Mouse (Mus musculus) erythroblast, embryonic 14.5 days (primary cell): ENCODE measurements at regions not wholly inside any gene's neighbourhood (a gene's known extent, or its start where the extent isn't known, plus 50 kb on each side); places are given as distances from the start of the nearest gene placed in this dataset.

ENCODE experiments used
- H3K27me3 ChIP-seq: 2 replicates; pipeline ENCODE4 v1.6.1; 2012; ENCODE audit warnings: inconsistent platforms; ENCODE audit not compliant: control insufficient read depth
- H3K36me3 ChIP-seq: 2 replicates; pipeline ENCODE4 v1.6.1; 2012; ENCODE audit warnings: mild to moderate bottlenecking, inconsistent platforms; ENCODE audit not compliant: control insufficient read depth
- H3K4me1 ChIP-seq: 2 replicates; pipeline ENCODE4 v1.6.1; 2012; ENCODE audit warnings: inconsistent platforms; ENCODE audit not compliant: control insufficient read depth
- H3K4me3 ChIP-seq: replicated peaks from 2 replicates; pipeline ENCODE3; 2012; ENCODE audit warnings: moderate library complexity, mild to moderate bottlenecking, inconsistent platforms
- H3K9me3 ChIP-seq: 2 replicates; pipeline ENCODE4 v1.6.1; 2012; ENCODE audit warnings: low read length, inconsistent platforms, mixed read lengths; ENCODE audit not compliant: control insufficient read depth
- GATA1 ChIP-seq: IDR thresholded peaks from 2 replicates; pipeline ENCODE4 v1.6.1; 2012; ENCODE audit warnings: low read length, inconsistent platforms, mixed read lengths
- TAL1 ChIP-seq: IDR thresholded peaks from 3 replicates; pipeline ENCODE4 v1.6.1; 2012; ENCODE audit warnings: low read length, inconsistent platforms, mixed read lengths

GRCm38 (mm10) chr5:37960216-37960615 is 78.3 kb upstream of the Stx18 start:
- TF ChIP-seq GATA1 (no peak), TAL1 (no peak)
- no peak overlapping the region for H3K4me3 ChIP-seq
- peaks cover 8% of the 10 kb centered on the region for H3K27me3 ChIP-seq
- H3K9me3 ChIP-seq: no peaks in the 10 kb centered on the region
- H3K36me3 ChIP-seq: no peaks in the 10 kb centered on the region
- H3K4me1 ChIP-seq: peaks cover 5% of the 10 kb centered on the region

- no peak overlapping the region for H3K4me3 ChIP-seq
- no peaks in the 10 kb centered on the region for H3K9me3 ChIP-seq
These were observed 86.4 kb upstream of the Stx18 start for GRCm38 (mm10) chr5:37952096-37952495.

GRCm38 (mm10) chr5:37932760-37933122 is 105.8 kb upstream of the Stx18 start:
- Histone ChIP-seq H3K27me3 (no peaks in the 10 kb centered on the region), H3K9me3 (no peaks in the 10 kb centered on the region), H3K4me1 (no peaks in the 10 kb centered on the region), H3K4me3 (no peak overlapping the region), H3K36me3 (no peaks in the 10 kb centered on the region)
- TF ChIP-seq TAL1: no peak
- TF ChIP-seq GATA1: no peak

More at GRCm38 (mm10) chr5:37952096-37952495, 86.4 kb upstream of the Stx18 start:
- no peaks in the 10 kb centered on the region for H3K36me3 ChIP-seq
- TF ChIP-seq GATA1: no peak
- TF ChIP-seq TAL1: no peak
- H3K4me1 ChIP-seq: no peaks in the 10 kb centered on the region
- H3K27me3 ChIP-seq: no peaks in the 10 kb centered on the region

GRCm38 (mm10) chr5:37932086-37932759 is 106.3 kb upstream of the Stx18 start:
- no peak for TF ChIP-seq GATA1
- no peak for TF ChIP-seq TAL1
- no peaks in the 10 kb centered on the region for H3K36me3 ChIP-seq

GRCm38 (mm10) chr5:37920481-37920880 is 96.1 kb upstream of the Msx1 start:
- no peaks in the 10 kb centered on the region for H3K4me1 ChIP-seq
- H3K9me3 ChIP-seq: no peaks in the 10 kb centered on the region
- TF ChIP-seq TAL1 (no peak), GATA1 (no peak)
- H3K36me3 ChIP-seq: no peaks in the 10 kb centered on the region
- no peak overlapping the region for H3K4me3 ChIP-seq
- peaks cover 37% of the 10 kb centered on the region for H3K27me3 ChIP-seq

More at GRCm38 (mm10) chr5:37932086-37932759, 106.3 kb upstream of the Stx18 start:
- Histone ChIP-seq H3K9me3 (no peaks in the 10 kb centered on the region), H3K27me3 (no peaks in the 10 kb centered on the region), H3K4me1 (no peaks in the 10 kb centered on the region), H3K4me3 (no peak overlapping the region)

GRCm38 (mm10) chr5:37919102-37919501 is 94.7 kb upstream of the Msx1 start:
- no peak overlapping the region for H3K4me3 ChIP-seq
- no peaks in the 10 kb centered on the region for H3K4me1 ChIP-seq
- TF ChIP-seq TAL1 (no peak), GATA1 (no peak)
- peaks cover 37% of the 10 kb centered on the region for H3K27me3 ChIP-seq
- H3K9me3 ChIP-seq: no peaks in the 10 kb centered on the region
- H3K36me3 ChIP-seq: no peaks in the 10 kb centered on the region

- no peaks in the 10 kb centered on the region for H3K36me3 ChIP-seq
- H3K4me3 ChIP-seq: no peak overlapping the region
- no peaks in the 10 kb centered on the region for H3K4me1 ChIP-seq
- no peaks in the 10 kb centered on the region for H3K9me3 ChIP-seq
- TF ChIP-seq GATA1: no peak
- no peak for TF ChIP-seq TAL1
- peaks cover 37% of the 10 kb centered on the region for H3K27me3 ChIP-seq
These were observed 93.8 kb upstream of the Msx1 start for GRCm38 (mm10) chr5:37918001-37918707.

GRCm38 (mm10) chr5:37917161-37917560 is 92.8 kb upstream of the Msx1 start:
- Histone ChIP-seq H3K4me3 (no peak overlapping the region), H3K27me3 (peaks cover 37% of the 10 kb centered on the region), H3K36me3 (no peaks in the 10 kb centered on the region), H3K4me1 (no peaks in the 10 kb centered on the region), H3K9me3 (no peaks in the 10 kb centered on the region)
- TF ChIP-seq TAL1: no peak
- TF ChIP-seq GATA1: no peak

- TF ChIP-seq TAL1 (no peak), GATA1 (no peak)
- Histone ChIP-seq H3K4me3 (no peak overlapping the region), H3K9me3 (no peaks in the 10 kb centered on the region), H3K36me3 (no peaks in the 10 kb centered on the region), H3K4me1 (no peaks in the 10 kb centered on the region), H3K27me3 (peaks cover 32% of the 10 kb centered on the region)
These were observed 80.4 kb upstream of the Msx1 start for GRCm38 (mm10) chr5:37904683-37905352.

- H3K4me3 ChIP-seq: no peak overlapping the region
- H3K27me3 ChIP-seq: peaks cover 32% of the 10 kb centered on the region
- H3K4me1 ChIP-seq: no peaks in the 10 kb centered on the region
- H3K9me3 ChIP-seq: no peaks in the 10 kb centered on the region
- H3K36me3 ChIP-seq: no peaks in the 10 kb centered on the region
- TF ChIP-seq TAL1: no peak
- TF ChIP-seq GATA1: no peak
These were observed 79.5 kb upstream of the Msx1 start for GRCm38 (mm10) chr5:37903861-37904260.
